Mouse (Mus musculus): Measurements from ENCODE around the gene Stk4. TPM values are rescaled to one million over a fixed set of nuclear protein-coding genes. Genes with fewer than 3 reads are reported as not detected.

Stk4 gene
- polyA plus RNA-seq, 2 experiments, result 16.1 to 23.2 TPM

GRCm38 (mm10) chr2:164077875-164078274, 7.8 kb downstream of the Stk4 start:
- Histone ChIP-seq H3K9me3 (ENCODE audit: control insufficient read depth, low read length) (no peaks in the 10 kb centered on the region), H3K9ac (ENCODE audit: low read depth, low read length, severe bottlenecking) (no peak overlapping the region), H3K4me1 (ENCODE audit: control insufficient read depth, insufficient read depth, low read length) (peaks cover 10% of the 10 kb centered on the region), H3K27me3 (ENCODE audit: control insufficient read depth, insufficient read depth, low read length) (no peaks in the 10 kb centered on the region), H3K4me2 (replicated peaks; ENCODE audit: low read depth, low read length, severe bottlenecking) (no peak overlapping the region), H3K27ac (replicated peaks; ENCODE audit: low read depth, low read length) (no peak overlapping the region), H3K4me3 (replicated peaks; ENCODE audit: low read length) (no peak overlapping the region), H3K36me3 (ENCODE audit: control insufficient read depth, insufficient read depth, low read length) (peaks cover 37% of the 10 kb centered on the region)
- DNase-seq (ENCODE audit: low spot score) (no peak), ATAC-seq (ENCODE audit: low FRiP score, low read depth) (no peak)
- TF ChIP-seq POLR2A (IDR thresholded peaks at IDR 0.05; ENCODE audit: borderline replicate concordance, extremely low read depth, insufficient read depth, insufficient read length), result no peak
- 87% methylated on average over 5 of the region's 5 CpGs for WGBS

GRCm38 (mm10) chr2:164079488-164079887, 9.4 kb downstream of the Stk4 start:
- 89% methylated on average over 6 of the region's 6 CpGs for WGBS
- H3K9ac ChIP-seq (ENCODE audit: low read depth, low read length, severe bottlenecking), result no peak overlapping the region

GRCm38 (mm10) chr2:164081577-164081976, 11.5 kb downstream of the Stk4 start:
- H3K36me3 ChIP-seq (ENCODE audit: control insufficient read depth, insufficient read depth, low read length), result peaks cover 63% of the 10 kb centered on the region
- H3K9me3 ChIP-seq (ENCODE audit: control insufficient read depth, low read length), result no peaks in the 10 kb centered on the region
- WGBS, result 96% methylated on average over 10 of the region's 10 CpGs
- H3K9ac ChIP-seq (ENCODE audit: low read depth, low read length, severe bottlenecking), result no peak overlapping the region
- no peak overlapping the region for H3K4me2 ChIP-seq (replicated peaks; ENCODE audit: low read depth, low read length, severe bottlenecking)
- ATAC-seq (ENCODE audit: low FRiP score, low read depth), result no peak
- H3K27me3 ChIP-seq (ENCODE audit: control insufficient read depth, insufficient read depth, low read length), result no peaks in the 10 kb centered on the region
- no peak for DNase-seq (ENCODE audit: low spot score)
- H3K4me1 ChIP-seq (ENCODE audit: control insufficient read depth, insufficient read depth, low read length), result no peaks in the 10 kb centered on the region
- no peak overlapping the region for H3K4me3 ChIP-seq (replicated peaks; ENCODE audit: low read length)
- H3K27ac ChIP-seq (replicated peaks; ENCODE audit: low read depth, low read length), result no peak overlapping the region
- no peak for TF ChIP-seq POLR2A (IDR thresholded peaks at IDR 0.05; ENCODE audit: borderline replicate concordance, extremely low read depth, insufficient read depth, insufficient read length)

More at GRCm38 (mm10) chr2:164079488-164079887, 9.4 kb downstream of the Stk4 start:
- Histone ChIP-seq H3K27me3 (ENCODE audit: control insufficient read depth, insufficient read depth, low read length) (no peaks in the 10 kb centered on the region), H3K36me3 (ENCODE audit: control insufficient read depth, insufficient read depth, low read length) (peaks cover 51% of the 10 kb centered on the region), H3K9me3 (ENCODE audit: control insufficient read depth, low read length) (no peaks in the 10 kb centered on the region), H3K4me3 (replicated peaks; ENCODE audit: low read length) (no peak overlapping the region), H3K27ac (replicated peaks; ENCODE audit: low read depth, low read length) (no peak overlapping the region), H3K4me1 (ENCODE audit: control insufficient read depth, insufficient read depth, low read length) (peaks cover 10% of the 10 kb centered on the region), H3K4me2 (replicated peaks; ENCODE audit: low read depth, low read length, severe bottlenecking) (no peak overlapping the region)
- TF ChIP-seq POLR2A (IDR thresholded peaks at IDR 0.05; ENCODE audit: borderline replicate concordance, extremely low read depth, insufficient read depth, insufficient read length), result no peak
- DNase-seq (ENCODE audit: low spot score) (no peak), ATAC-seq (ENCODE audit: low FRiP score, low read depth) (no peak)

- no peak overlapping the region for H3K4me2 ChIP-seq (replicated peaks; ENCODE audit: low read depth, low read length, severe bottlenecking)
- ATAC-seq (ENCODE audit: low FRiP score, low read depth) (no peak), DNase-seq (ENCODE audit: low spot score) (no peak)
- WGBS, result 83% methylated on average over 10 of the region's 10 CpGs
- no peaks in the 10 kb centered on the region for H3K9me3 ChIP-seq (ENCODE audit: control insufficient read depth, low read length)
- H3K4me3 ChIP-seq (replicated peaks; ENCODE audit: low read length), result no peak overlapping the region
- H3K4me1 ChIP-seq (ENCODE audit: control insufficient read depth, insufficient read depth, low read length), result no peaks in the 10 kb centered on the region
- no peaks in the 10 kb centered on the region for H3K27me3 ChIP-seq (ENCODE audit: control insufficient read depth, insufficient read depth, low read length)
- H3K36me3 ChIP-seq (ENCODE audit: control insufficient read depth, insufficient read depth, low read length), result peaks cover 69% of the 10 kb centered on the region
- H3K9ac ChIP-seq (ENCODE audit: low read depth, low read length, severe bottlenecking), result no peak overlapping the region
- TF ChIP-seq POLR2A (IDR thresholded peaks at IDR 0.05; ENCODE audit: borderline replicate concordance, extremely low read depth, insufficient read depth, insufficient read length), result no peak
- no peak overlapping the region for H3K27ac ChIP-seq (replicated peaks; ENCODE audit: low read depth, low read length)
These were observed 12.1 kb downstream of the Stk4 start for GRCm38 (mm10) chr2:164082175-164082574.

GRCm38 (mm10) chr2:164083609-164084341, 13.7 kb downstream of the Stk4 start:
- H3K4me2 ChIP-seq (replicated peaks; ENCODE audit: low read depth, low read length, severe bottlenecking), result no peak overlapping the region
- no peaks in the 10 kb centered on the region for H3K9me3 ChIP-seq (ENCODE audit: control insufficient read depth, low read length)
- DNase-seq (ENCODE audit: low spot score) (no peak), ATAC-seq (ENCODE audit: low FRiP score, low read depth) (no peak)
- no peaks in the 10 kb centered on the region for H3K27me3 ChIP-seq (ENCODE audit: control insufficient read depth, insufficient read depth, low read length)
- H3K36me3 ChIP-seq (ENCODE audit: control insufficient read depth, insufficient read depth, low read length), result peaks cover 83% of the 10 kb centered on the region
- H3K9ac ChIP-seq (ENCODE audit: low read depth, low read length, severe bottlenecking), result no peak overlapping the region
- H3K27ac ChIP-seq (replicated peaks; ENCODE audit: low read depth, low read length), result no peak overlapping the region
- WGBS, result 86% methylated on average over 19 of the region's 19 CpGs
- no peak for TF ChIP-seq POLR2A (IDR thresholded peaks at IDR 0.05; ENCODE audit: borderline replicate concordance, extremely low read depth, insufficient read depth, insufficient read length)
- no peaks in the 10 kb centered on the region for H3K4me1 ChIP-seq (ENCODE audit: control insufficient read depth, insufficient read depth, low read length)
- no peak overlapping the region for H3K4me3 ChIP-seq (replicated peaks; ENCODE audit: low read length)
